Mouse (Mus musculus): ENCODE data around the gene Majin.

- no peak for TF ChIP-seq POLR2A (IDR thresholded peaks at IDR 0.05; ENCODE audit: extremely low read depth, insufficient read depth, low read length)
- TF ChIP-seq CTCF (IDR thresholded peaks at IDR 0.05; ENCODE audit: low read depth, low read length), result no peak
Observed at GRCm38 (mm10) chr19:6184131-6184530, at the start of gene Majin.

Measured in liver, adult 2 months (tissue).